ENCODE assay signal across 24 mouse cellular contexts in the genomic region with DNA sequence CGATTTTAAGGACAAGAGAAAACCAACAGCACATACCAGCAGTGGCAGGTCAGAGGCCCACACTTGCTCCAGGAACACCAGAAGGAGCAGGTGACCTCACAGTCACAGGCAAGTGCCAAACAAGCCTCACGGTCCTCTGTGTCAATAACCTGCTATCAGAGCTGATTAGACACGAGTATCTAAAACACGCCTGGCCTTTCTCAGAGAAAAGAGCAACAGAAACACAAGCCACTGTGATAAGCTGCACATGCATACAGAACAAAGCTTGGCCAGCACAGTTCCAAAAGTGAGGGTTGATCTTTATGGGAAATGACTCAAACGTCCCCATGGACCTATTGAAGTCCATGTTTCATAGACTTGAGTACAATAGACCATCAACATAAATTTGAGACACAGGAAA. TPM values are rescaled to one million over a fixed set of nuclear protein-coding genes. Genes with fewer than 3 reads are reported as not detected.
DNase-seq lines count a peak whose midpoint lies in the region; ATAC-seq and TF ChIP-seq lines count a peak whose summit lies in the region.
"Had no signal": no experiment of that assay in that cellular context is flagged by ENCODE, and none has a peak within 500 bp of the region (broad histone marks: within the 10 kb centered on the region; RNA-seq: fewer than 3 reads in every experiment).

No protein-coding gene starts in this region.

- H3K4me1 ChIP-seq in limb, embryonic 13.5 days: peaks cover 50% of the 10 kb centered on the region
- H3K4me1 ChIP-seq in limb, embryonic 10.5 days: peaks cover 7% of the 10 kb centered on the region; the same call in 1 of the 2 replicates
- peaks cover 18 to 27% of the 10 kb centered on the region in 2 experiments for H3K4me1 ChIP-seq in heart, embryonic 14.5 days (ENCODE audit: control insufficient read depth in 2 of 2, insufficient read depth in 2 of 2, low read length in 2 of 2)
- H3K4me1 ChIP-seq in limb, embryonic 14.5 days (ENCODE audit: control insufficient read depth, insufficient read depth, low read length): peaks cover 24% of the 10 kb centered on the region
- H3K4me1 ChIP-seq: midbrain, embryonic 10.5 days had no signal

- TF ChIP-seq POLR2A in limb, embryonic 14.5 days (IDR thresholded peaks at IDR 0.05; ENCODE audit: borderline replicate concordance, extremely low read depth, insufficient read depth, insufficient read length): no peak

- no peak overlapping the region for H3K9ac ChIP-seq in limb, embryonic 13.5 days
- H3K9ac ChIP-seq in heart, embryonic 14.5 days (ENCODE audit: low read length): no peak overlapping the region
- no peak overlapping the region for H3K9ac ChIP-seq in limb, embryonic 14.5 days (ENCODE audit: low read depth, low read length, severe bottlenecking)
- H3K9ac ChIP-seq: hindbrain, embryonic 12.5 days; kidney, embryonic 15.5 days; neural tube, embryonic 13.5 days had no signal

- intact Hi-C loops in gastrocnemius, postnatal 14 days (cut with DNase I; ENCODE audit: low total_unique reads): no loop called here

- H3K9me3 ChIP-seq in limb, embryonic 13.5 days: no peaks in the 10 kb centered on the region
- H3K9me3 ChIP-seq in limb, embryonic 10.5 days (replicated peaks): no peaks in the 10 kb centered on the region
- no peaks in the 10 kb centered on the region for H3K9me3 ChIP-seq in heart, embryonic 14.5 days (ENCODE audit: control insufficient read depth, low read length)
- H3K9me3 ChIP-seq in limb, embryonic 14.5 days (ENCODE audit: control insufficient read depth, low read length): no peaks in the 10 kb centered on the region
- H3K9me3 ChIP-seq: hindbrain, embryonic 12.5 days; kidney, embryonic 15.5 days; midbrain, embryonic 10.5 days; neural tube, embryonic 13.5 days had no signal

- no peak for ATAC-seq in limb, embryonic 13.5 days (ENCODE audit: low FRiP score, low read depth)
- ATAC-seq in heart, embryonic 14.5 days (ENCODE audit: insufficient number of reproducible peaks, insufficient read depth, low FRiP score, low read depth): peak; percentile 81
- peak; percentile 47; the same call in 1 of the 2 replicates for ATAC-seq in limb, embryonic 14.5 days (ENCODE audit: low FRiP score, low read depth)
- ATAC-seq: inflammation-experienced regulatory T-cells, adult 6 months had no signal

- H3K27ac ChIP-seq in limb, embryonic 13.5 days: 0 out of 2 replicates have a peak overlapping the region, but pooled peaks have one; percentile 10
- no peak overlapping the region for H3K27ac ChIP-seq in limb, embryonic 10.5 days
- H3K27ac ChIP-seq in heart, embryonic 14.5 days (replicated peaks in 1 of 2; ENCODE audit: control insufficient read depth in 1 of 2, insufficient read depth in 1 of 2, low read depth in 2 of 2, low read length in 2 of 2): peak overlapping the region; percentile 59 to 75
- no peak overlapping the region for H3K27ac ChIP-seq in limb, embryonic 14.5 days (replicated peaks; ENCODE audit: low read depth, low read length)
- H3K27ac ChIP-seq: hindbrain, embryonic 12.5 days; kidney, embryonic 15.5 days; midbrain, embryonic 10.5 days; neural tube, embryonic 13.5 days had no signal

- WGBS in limb, embryonic 13.5 days: 51% methylated on average over 5 of the region's 5 CpGs
- WGBS in limb, embryonic 10.5 days: 76% methylated on average over 5 of the region's 5 CpGs
- 1% methylated on average over 5 of the region's 5 CpGs for WGBS in heart, embryonic 14.5 days
- WGBS in limb, embryonic 14.5 days: 44% methylated on average over 5 of the region's 5 CpGs

- H3K27me3 ChIP-seq in limb, embryonic 13.5 days: no peaks in the 10 kb centered on the region
- no peaks in the 10 kb centered on the region for H3K27me3 ChIP-seq in limb, embryonic 10.5 days (ENCODE audit: low read depth, poor library complexity, severe bottlenecking)
- H3K27me3 ChIP-seq in heart, embryonic 14.5 days (ENCODE audit: control insufficient read depth, insufficient read depth, low read length): no peaks in the 10 kb centered on the region
- no peaks in the 10 kb centered on the region for H3K27me3 ChIP-seq in limb, embryonic 14.5 days (ENCODE audit: control insufficient read depth, insufficient read depth, low read length)
- H3K27me3 ChIP-seq: hindbrain, embryonic 12.5 days; kidney, embryonic 15.5 days; neural tube, embryonic 13.5 days had no signal

- no peak overlapping the region for H3K4me2 ChIP-seq in limb, embryonic 13.5 days (replicated peaks)
- peak overlapping the region; percentile 6; the same call in 1 of the 2 replicates for H3K4me2 ChIP-seq in heart, embryonic 14.5 days (ENCODE audit: low read length)
- no peak overlapping the region for H3K4me2 ChIP-seq in limb, embryonic 14.5 days (replicated peaks; ENCODE audit: low read depth, low read length, severe bottlenecking)
- H3K4me2 ChIP-seq: hindbrain, embryonic 12.5 days; kidney, embryonic 15.5 days; neural tube, embryonic 13.5 days had no signal

- DNase-seq in limb, embryonic 10.5 days (ENCODE audit: low spot score): no peak
- DNase-seq in heart, adult 18-20 months: peak; percentile 48 to 61
- DNase-seq in limb, embryonic 14.5 days (ENCODE audit: low spot score): peak; percentile 46
- DNase-seq in gastrocnemius, postnatal 14 days: no peak
- DNase-seq in layer of hippocampus, adult 9-10 months (ENCODE audit: low spot score): no peak
- no peak for DNase-seq in cerebellum, postnatal 36 days
- DNase-seq: adrenal gland, postnatal 14 days; cerebellum, adult 18-20 months; gastrocnemius, postnatal 25 days; lung, postnatal 4 days; thymus, postnatal 4 days had no signal

- H3K4me3 ChIP-seq in limb, embryonic 13.5 days: no peak overlapping the region
- no peak overlapping the region for H3K4me3 ChIP-seq in limb, embryonic 10.5 days
- no peak overlapping the region for H3K4me3 ChIP-seq in heart, embryonic 14.5 days (ENCODE audit: control insufficient read depth in 1 of 2, insufficient read depth in 1 of 2, low read depth in 1 of 2, low read length in 2 of 2)
- no peak overlapping the region for H3K4me3 ChIP-seq in limb, embryonic 14.5 days (replicated peaks; ENCODE audit: low read length)
- H3K4me3 ChIP-seq: hindbrain, embryonic 12.5 days; kidney, embryonic 15.5 days; midbrain, embryonic 10.5 days; neural tube, embryonic 13.5 days had no signal

- H3K36me3 ChIP-seq in limb, embryonic 13.5 days: no peaks in the 10 kb centered on the region
- no peaks in the 10 kb centered on the region for H3K36me3 ChIP-seq in limb, embryonic 10.5 days
- H3K36me3 ChIP-seq in heart, embryonic 14.5 days (ENCODE audit: control insufficient read depth, insufficient read depth, low read length): no peaks in the 10 kb centered on the region
- H3K36me3 ChIP-seq in limb, embryonic 14.5 days (ENCODE audit: control insufficient read depth, insufficient read depth, low read length): no peaks in the 10 kb centered on the region
- H3K36me3 ChIP-seq: hindbrain, embryonic 12.5 days; kidney, embryonic 15.5 days; midbrain, embryonic 10.5 days; neural tube, embryonic 13.5 days had no signal

RNA-seq across cellular contexts. Expression of a gene that starts 41.2 kb away (rescaled TPM):
- not detected in 2 replicates for polyA plus RNA-seq in limb, embryonic 13.5 days (2015; fragmentation: Nextera tagmentation; extraction: Ambion mirVana)
- not detected in 2 replicates for polyA plus RNA-seq in limb, embryonic 10.5 days (2016; fragmentation: Nextera tagmentation; extraction: Ambion mirVana)
- total RNA-seq in heart, adult 18-20 months (2021): not detected
- polyA plus RNA-seq in heart, embryonic 14.5 days (2014; fragmentation: Nextera tagmentation; extraction: Ambion mirVana): not detected in 2 replicates
- polyA plus RNA-seq in limb, embryonic 14.5 days (2012; rRNA removed): 0.03 and 0.04 TPM in 2 replicates
- polyA plus RNA-seq in limb, embryonic 14.5 days (2014; fragmentation: Nextera tagmentation; extraction: Ambion mirVana): not detected in 2 replicates
- not detected for total RNA-seq in gastrocnemius, postnatal 14 days (2021)
- total RNA-seq: adrenal gland, postnatal 14 days; gastrocnemius, postnatal 25 days had no signal
- polyA plus RNA-seq: cortical plate, adult 2 months; forebrain, embryonic 11.5 days; hindbrain, embryonic 12.5 days; kidney, embryonic 15.5 days; large intestine, adult 2 months; limb, embryonic 11.5 days; liver, embryonic 16.5 days; midbrain, embryonic 10.5 days; neural tube, embryonic 13.5 days; spleen, adult 2 months had no signal

Comparison
In these comparisons a context has a peak if more than half of its experiments do, and no peak if none do; other contexts are left out.
1. H3K27ac ChIP-seq: peak in limb, embryonic 13.5 days (single experiment) and heart, embryonic 14.5 days (2 of 2); none in limb, embryonic 10.5 days (single experiment) and limb, embryonic 14.5 days (single experiment).
2. DNase-seq: peak in heart, adult 18-20 months (2 of 2) and limb, embryonic 14.5 days (single experiment); none in limb, embryonic 10.5 days (single experiment), gastrocnemius, postnatal 14 days (single experiment), layer of hippocampus, adult 9-10 months (single experiment) and cerebellum, postnatal 36 days (0 of 2).